Mouse (Mus musculus) embryonic fibroblast, embryonic 13.5 days (primary cell): Measurements from ENCODE around the gene Notch3.
A peak's percentile ranks its signal among the peaks of the same experiment; 100 is the strongest.

ENCODE experiments used
- CTCF ChIP-seq: IDR thresholded peaks from 2 replicates; pipeline ENCODE4 v1.5.1; 2011; ENCODE audit warnings: mild to moderate bottlenecking, control low read depth, low read length, moderate library complexity, borderline replicate concordance; ENCODE audit not compliant: insufficient read depth
- POLR2A ChIP-seq: IDR thresholded peaks from 2 replicates; pipeline ENCODE4 v1.6.1; 2011; ENCODE audit warnings: low read depth, mild to moderate bottlenecking, control low read depth, low read length, moderate library complexity

- TF ChIP-seq POLR2A (no peak), CTCF (peak; percentile 92)
Observed at GRCm38 (mm10) chr17:32073359-32073758, 93.3 kb downstream of the Notch3 start.
